Mouse (Mus musculus) ES-Bruce4 (cell line): ENCODE measurements at regions not wholly inside any gene's neighbourhood (a gene's known extent, or its start where the extent isn't known, plus 50 kb on each side); places are given as distances from the start of the nearest gene placed in this dataset.

Experiments
- H3K27ac ChIP-seq: 2 replicates; pipeline ENCODE4 v1.5.1; 2012; ENCODE audit warnings: low read length, inconsistent platforms; ENCODE audit not compliant: insufficient read depth
- H3K27me3 ChIP-seq: 2 replicates; pipeline ENCODE4 v1.6.1; 2012; ENCODE audit warnings: mild to moderate bottlenecking, low read length, inconsistent platforms; ENCODE audit not compliant: control insufficient read depth, poor library complexity, insufficient read depth, severe bottlenecking
- H3K36me3 ChIP-seq: 2 replicates; pipeline ENCODE4 v1.6.1; 2012; ENCODE audit warnings: inconsistent platforms, mild to moderate bottlenecking, low read length, moderate library complexity; ENCODE audit not compliant: control insufficient read depth, poor library complexity, insufficient read depth, severe bottlenecking
- H3K4me1 ChIP-seq: one replicate; pipeline ENCODE4 v1.8.1; 2011; ENCODE audit warnings: low read length; ENCODE audit not compliant: control insufficient read depth, insufficient read depth
- H3K4me3 ChIP-seq: 2 replicates; pipeline ENCODE4 v1.5.1; 2011; ENCODE audit warnings: low read depth, mild to moderate bottlenecking, low read length
- H3K9ac ChIP-seq: 2 replicates; pipeline ENCODE4 v1.6.1; 2012; ENCODE audit warnings: low read depth, mild to moderate bottlenecking, inconsistent platforms; ENCODE audit not compliant: poor library complexity, severe bottlenecking
- H3K9me3 ChIP-seq: replicated peaks from 2 replicates; pipeline ENCODE4 v1.6.1; 2012; ENCODE audit warnings: mild to moderate bottlenecking, low read length, inconsistent platforms; ENCODE audit not compliant: control insufficient read depth, poor library complexity, insufficient read depth, severe bottlenecking
- CTCF ChIP-seq: IDR thresholded peaks from one replicate; pipeline ENCODE4 v1.8.1; 2011; ENCODE audit warnings: low read depth, low read length
- EP300 ChIP-seq: IDR thresholded peaks from 2 replicates; pipeline ENCODE4 v1.6.1; 2011; ENCODE audit warnings: low read depth, low read length; ENCODE audit not compliant: insufficient read depth
- POLR2A ChIP-seq: IDR thresholded peaks from one replicate; pipeline ENCODE4 v1.8.1; 2011; ENCODE audit warnings: low read length; ENCODE audit not compliant: insufficient read depth

DNA sequence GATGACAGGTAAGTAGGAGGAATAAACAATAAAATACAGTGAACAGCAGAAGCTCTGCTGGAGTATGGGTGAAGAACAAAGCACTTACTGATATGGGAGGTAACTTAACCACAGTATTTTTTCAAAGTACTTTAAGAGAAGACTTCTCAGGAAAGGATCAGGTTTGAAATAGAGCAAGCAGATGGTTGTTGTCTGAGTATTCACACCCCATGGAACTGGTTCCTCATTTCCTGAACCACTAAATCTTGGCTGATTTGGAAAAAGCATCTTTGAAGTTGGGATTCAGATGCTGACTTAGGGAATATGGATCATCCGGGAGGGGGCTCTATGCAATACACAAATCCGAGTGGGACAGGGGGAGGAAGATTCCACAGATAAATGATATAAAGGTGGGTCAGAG lies 3930.7 kb downstream of the 9330182O14Rik start:
- TF ChIP-seq POLR2A = no peak
- TF ChIP-seq EP300 = no peak
- TF ChIP-seq CTCF = no peak

DNA sequence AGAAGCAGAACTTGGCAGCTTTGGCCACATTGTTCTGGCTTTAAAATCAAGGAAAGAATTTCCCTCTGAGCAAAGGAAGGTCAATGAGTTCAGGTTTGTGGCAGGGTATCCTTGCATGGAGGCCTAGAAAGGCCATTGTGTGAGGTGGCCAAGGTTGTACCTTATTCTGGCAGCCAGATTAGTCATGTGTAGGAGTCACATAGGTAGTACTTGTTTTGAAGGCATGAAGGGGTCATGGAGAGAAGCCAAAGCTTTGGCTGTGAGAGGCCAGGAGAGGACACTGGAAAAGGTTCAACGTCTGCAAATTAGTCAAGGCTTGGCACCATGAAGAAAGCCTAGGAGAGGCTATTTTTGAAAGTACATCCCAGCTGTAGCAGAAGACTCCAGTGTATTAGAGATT lies 3949.5 kb downstream of the 9330182O14Rik start:
- TF ChIP-seq EP300 (no peak), POLR2A (no peak)
- H3K4me1 ChIP-seq = no peaks in the 10 kb centered on the region
- H3K9me3 ChIP-seq = no peaks in the 10 kb centered on the region
- H3K36me3 ChIP-seq = no peaks in the 10 kb centered on the region
- no peak overlapping the region for H3K9ac ChIP-seq
- no peak overlapping the region for H3K27ac ChIP-seq
- H3K4me3 ChIP-seq = no peak overlapping the region
- no peaks in the 10 kb centered on the region for H3K27me3 ChIP-seq

More for the DNA sequence above, 3930.7 kb downstream of the 9330182O14Rik start:
- Histone ChIP-seq H3K27me3 (no peaks in the 10 kb centered on the region), H3K9me3 (no peaks in the 10 kb centered on the region), H3K36me3 (no peaks in the 10 kb centered on the region), H3K4me3 (no peak overlapping the region), H3K9ac (no peak overlapping the region), H3K27ac (no peak overlapping the region), H3K4me1 (no peaks in the 10 kb centered on the region)

DNA sequence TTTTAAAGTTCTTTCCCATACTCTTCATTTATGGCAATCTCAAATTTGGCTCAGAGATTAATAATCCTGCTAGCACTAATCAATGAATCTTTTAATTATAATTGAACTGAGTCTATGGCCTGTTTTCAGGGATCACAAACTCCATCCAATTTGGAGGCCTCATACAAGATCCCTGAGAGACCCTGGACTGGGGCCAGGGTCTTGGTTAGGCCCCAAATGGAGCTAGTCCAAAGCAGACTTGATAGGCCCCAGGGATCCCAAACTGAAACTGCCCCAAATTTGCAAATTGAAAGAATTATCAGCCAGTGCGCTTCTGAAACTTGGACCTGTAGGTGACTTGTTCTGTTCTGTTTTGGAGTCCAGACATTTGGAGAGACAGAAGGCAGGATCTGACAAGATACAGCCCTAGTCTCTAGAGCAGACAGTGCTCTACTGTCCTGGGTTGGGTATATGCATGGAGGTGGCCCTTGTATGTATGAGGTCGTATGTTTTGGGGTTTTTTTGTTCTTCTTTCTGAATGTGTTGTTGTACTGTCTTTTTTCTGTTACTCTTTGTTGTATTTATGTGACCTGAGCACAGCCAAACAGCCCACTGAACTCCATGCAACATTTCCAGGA lies 3978.3 kb downstream of the 9330182O14Rik start:
- Histone ChIP-seq H3K9ac (no peak overlapping the region), H3K36me3 (no peaks in the 10 kb centered on the region), H3K27me3 (no peaks in the 10 kb centered on the region), H3K27ac (no peak overlapping the region), H3K9me3 (no peaks in the 10 kb centered on the region), H3K4me1 (no peaks in the 10 kb centered on the region), H3K4me3 (no peak overlapping the region)
- TF ChIP-seq CTCF (no peak), EP300 (no peak), POLR2A (no peak)

GRCm38 (mm10) chr15:44134213-44134612 lies 4000.0 kb downstream of the 9330182O14Rik start:
- TF ChIP-seq CTCF = no peak
- TF ChIP-seq EP300 = no peak
- TF ChIP-seq POLR2A = no peak
- no peak overlapping the region for H3K9ac ChIP-seq
- H3K27ac ChIP-seq = no peak overlapping the region
- H3K27me3 ChIP-seq = no peaks in the 10 kb centered on the region
- no peaks in the 10 kb centered on the region for H3K4me1 ChIP-seq
- no peaks in the 10 kb centered on the region; the same call in 1 of the 2 replicates for H3K9me3 ChIP-seq
- H3K4me3 ChIP-seq = no peak overlapping the region
- H3K36me3 ChIP-seq = no peaks in the 10 kb centered on the region
